In genomic region chr17:66407833-66408232, GRCm38 (mm10) we compare ENCODE assay signal across 22 mouse cellular contexts. TPM values are rescaled to one million over a fixed set of nuclear protein-coding genes. Genes with fewer than 3 reads are reported as not detected.
DNase-seq lines count a peak whose midpoint lies in the region; ATAC-seq and TF ChIP-seq lines count a peak whose summit lies in the region.
"Had no signal": no experiment of that assay in that cellular context is flagged by ENCODE, and none has a peak within 500 bp of the region (broad histone marks: within the 10 kb centered on the region; RNA-seq: fewer than 3 reads in every experiment).

No protein-coding gene starts in this region.

- TF ChIP-seq CTCF in lung, postnatal 0 days (IDR thresholded peaks at IDR 0.05): no peak

- peaks cover 12% of the 10 kb centered on the region; the same call in 1 of the 2 replicates for H3K4me1 ChIP-seq in lung, postnatal 0 days (ENCODE audit: insufficient read depth, low read depth, low read length)
- peaks cover 24% of the 10 kb centered on the region for H3K4me1 ChIP-seq in embryonic facial prominence, embryonic 12.5 days

- no peak overlapping the region for H3K9ac ChIP-seq in lung, postnatal 0 days (replicated peaks; ENCODE audit: low read depth)
- H3K9ac ChIP-seq in embryonic facial prominence, embryonic 12.5 days: no peak overlapping the region
- H3K9ac ChIP-seq: forebrain, embryonic 12.5 days; hindbrain, embryonic 15.5 days; intestine, embryonic 15.5 days; limb, embryonic 13.5 days; liver, embryonic 12.5 days had no signal

- WGBS in lung, postnatal 0 days: 51% methylated on average over 8 of the region's 8 CpGs
- 62% methylated on average over 8 of the region's 8 CpGs for WGBS in embryonic facial prominence, embryonic 12.5 days

- no peak for ATAC-seq in lung, postnatal 0 days
- ATAC-seq in embryonic facial prominence, embryonic 12.5 days (ENCODE audit: insufficient number of reproducible peaks, insufficient read depth, low FRiP score, low TSS enrichment): no peak
- ATAC-seq: intestine, embryonic 15.5 days; liver, embryonic 12.5 days had no signal

- TF ChIP-seq EP300 in lung, postnatal 0 days (IDR thresholded peaks at IDR 0.05): no peak

- no peaks in the 10 kb centered on the region for H3K27me3 ChIP-seq in lung, postnatal 0 days (replicated peaks; ENCODE audit: insufficient read depth, low read length)
- no peaks in the 10 kb centered on the region for H3K27me3 ChIP-seq in embryonic facial prominence, embryonic 12.5 days
- H3K27me3 ChIP-seq: hindbrain, embryonic 15.5 days; intestine, embryonic 15.5 days had no signal

- no peaks in the 10 kb centered on the region for H3K9me3 ChIP-seq in lung, postnatal 0 days (ENCODE audit: low read length)
- H3K9me3 ChIP-seq in embryonic facial prominence, embryonic 12.5 days: no peaks in the 10 kb centered on the region
- H3K9me3 ChIP-seq: forebrain, embryonic 12.5 days; hindbrain, embryonic 15.5 days; intestine, embryonic 15.5 days; limb, embryonic 13.5 days; liver, embryonic 12.5 days had no signal

- H3K27ac ChIP-seq in lung, postnatal 0 days (ENCODE audit: low read length): no peak overlapping the region
- H3K27ac ChIP-seq in embryonic facial prominence, embryonic 12.5 days: 0 out of 2 replicates have a peak overlapping the region, but pooled peaks have one; percentile 23
- H3K27ac ChIP-seq: forebrain, embryonic 12.5 days; hindbrain, embryonic 15.5 days; intestine, embryonic 15.5 days; limb, embryonic 13.5 days; liver, embryonic 12.5 days; stomach, postnatal 0 days had no signal

- no peak overlapping the region for H3K4me2 ChIP-seq in lung, postnatal 0 days (replicated peaks; ENCODE audit: low read depth, low read length)
- no peak overlapping the region for H3K4me2 ChIP-seq in embryonic facial prominence, embryonic 12.5 days (replicated peaks)
- H3K4me2 ChIP-seq: forebrain, embryonic 12.5 days; hindbrain, embryonic 15.5 days; intestine, embryonic 15.5 days; limb, embryonic 13.5 days; liver, embryonic 12.5 days had no signal

- H3K36me3 ChIP-seq in lung, postnatal 0 days (ENCODE audit: insufficient read depth, low read length): no peaks in the 10 kb centered on the region
- H3K36me3 ChIP-seq in embryonic facial prominence, embryonic 12.5 days: no peaks in the 10 kb centered on the region
- H3K36me3 ChIP-seq: intestine, embryonic 15.5 days; liver, embryonic 12.5 days had no signal

- no peak overlapping the region for H3K4me3 ChIP-seq in lung, postnatal 0 days (ENCODE audit: low read depth, low read length)
- no peak overlapping the region for H3K4me3 ChIP-seq in embryonic facial prominence, embryonic 12.5 days
- H3K4me3 ChIP-seq: forebrain, embryonic 12.5 days; hindbrain, embryonic 15.5 days; intestine, embryonic 15.5 days; limb, embryonic 13.5 days; liver, embryonic 12.5 days had no signal

- peak; percentile 33 for DNase-seq in embryo, embryonic 11 days
- no peak for DNase-seq in embryo, embryonic 10.5 days (ENCODE audit: low spot score)
- peak; percentile 29 for DNase-seq in lung, postnatal 0 days (ENCODE audit: low spot score)
- no peak for DNase-seq in lung, postnatal 25 days (ENCODE audit: low spot score)
- DNase-seq in brain, adult 2 months (ENCODE audit: low read depth, low spot score): peak; percentile 55
- DNase-seq in layer of hippocampus, postnatal 10 days (ENCODE audit: low spot score in 2 of 2): no peak
- DNase-seq: adrenal gland, postnatal 25 days; kidney, adult 8-10 months; kidney, postnatal 14 days; layer of hippocampus, postnatal 36 days; lung, adult 2 months; midbrain, embryonic 14.5 days; thymus, adult 2 months; thymus, postnatal 4 days had no signal

RNA-seq across cellular contexts. Expression of gene Mtcl1, which starts 41.7 kb away (rescaled TPM):
- polyA plus RNA-seq in lung, postnatal 0 days (2015; fragmentation: Nextera tagmentation; extraction: Ambion mirVana): 8.6 and 9.9 TPM in 2 replicates
- polyA plus RNA-seq in embryonic facial prominence, embryonic 12.5 days (2016; fragmentation: Nextera tagmentation; extraction: Ambion mirVana): 9.5 and 10.4 TPM in 2 replicates
- 10 to 100 TPM; 30.0 to 41.4 TPM for total RNA-seq in layer of hippocampus, postnatal 10 days (2021)
- total RNA-seq: megakaryocyte, adult 5-6 weeks had no signal

Comparison
In these comparisons a context has a peak if more than half of its experiments do, and no peak if none do; other contexts are left out.
1. DNase-seq: peak in embryo, embryonic 11 days (single experiment), lung, postnatal 0 days (single experiment) and brain, adult 2 months (single experiment); none in embryo, embryonic 10.5 days (single experiment), lung, postnatal 25 days (single experiment) and layer of hippocampus, postnatal 10 days (0 of 2).